Mouse (Mus musculus): ENCODE measurements around the gene Ttc24. TPM values are rescaled to one million over a fixed set of nuclear protein-coding genes. Genes with fewer than 3 reads are reported as not detected.

Ttc24 gene
- total RNA-seq, 1 experiment from 2014 or later, result not detected

DNA sequence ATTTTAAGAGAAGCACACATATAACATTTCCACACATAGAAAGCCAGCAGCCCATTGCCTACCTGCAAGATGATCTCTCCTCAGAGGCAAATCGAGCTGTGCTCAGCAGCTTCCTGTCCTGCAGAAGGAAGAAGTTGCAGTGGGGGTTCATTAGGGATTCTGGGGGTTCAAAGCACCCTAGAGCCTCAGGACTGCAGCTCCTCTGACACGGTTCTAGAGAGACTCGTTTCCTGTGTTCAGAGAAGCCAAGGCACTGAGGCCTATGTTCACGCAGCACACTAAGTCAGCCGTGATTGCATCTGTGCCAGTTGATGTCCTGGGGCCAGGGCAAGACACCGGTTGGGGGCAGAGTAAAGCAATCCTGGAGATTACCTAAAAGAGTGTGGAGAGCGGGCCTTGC, 51.3 kb downstream of the Ttc24 start:
- ATAC-seq (ENCODE audit: extremely low read depth, insufficient number of reproducible peaks, low FRiP score, poor library complexity, severe bottlenecking), result no peak

DNA sequence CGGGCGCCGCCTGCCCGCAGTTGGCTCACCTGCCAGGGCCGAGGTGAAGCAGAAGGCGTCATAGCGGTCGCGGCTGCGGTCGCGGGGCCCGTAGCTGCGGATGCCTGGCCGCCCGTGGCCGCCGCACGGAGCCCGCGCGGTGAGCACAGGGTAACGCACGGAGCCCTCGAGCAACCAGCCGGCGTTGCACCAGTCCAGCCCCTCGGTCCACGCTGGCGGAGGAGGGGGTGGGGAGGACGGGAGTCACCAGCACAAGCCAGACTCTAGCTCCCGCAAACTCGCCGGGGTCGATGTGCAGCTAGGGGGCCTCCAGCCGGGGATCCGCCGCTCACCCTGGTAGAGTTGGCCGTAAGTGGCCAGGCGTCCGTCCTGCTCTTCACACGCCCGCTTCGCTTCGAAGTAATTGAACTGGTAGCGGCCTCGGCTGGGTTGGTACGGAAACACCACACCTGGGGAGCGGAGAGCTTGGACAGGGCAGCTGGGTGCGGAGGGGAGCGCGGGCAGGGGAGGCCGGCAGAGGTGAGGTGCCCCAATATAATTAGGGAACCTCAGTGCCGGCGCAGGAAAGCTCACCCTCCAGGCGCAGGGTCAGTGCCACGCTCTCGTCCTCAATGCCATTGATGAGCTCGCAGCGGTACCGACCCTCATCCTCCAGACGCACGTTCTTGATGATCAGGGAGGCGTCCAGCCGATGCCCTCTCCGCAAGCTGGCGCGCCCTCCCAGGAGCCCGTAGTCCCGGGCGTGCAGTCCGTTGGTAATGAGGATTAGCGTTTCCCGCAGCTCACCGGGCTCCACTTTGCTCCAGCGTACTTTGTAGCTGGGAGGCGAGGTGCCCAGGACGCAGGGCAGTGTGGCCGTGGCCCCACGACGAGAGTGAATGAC, 54.7 kb downstream of the Ttc24 start:
- ATAC-seq (ENCODE audit: extremely low read depth, insufficient number of reproducible peaks, low FRiP score, poor library complexity, severe bottlenecking), result no peak

DNA sequence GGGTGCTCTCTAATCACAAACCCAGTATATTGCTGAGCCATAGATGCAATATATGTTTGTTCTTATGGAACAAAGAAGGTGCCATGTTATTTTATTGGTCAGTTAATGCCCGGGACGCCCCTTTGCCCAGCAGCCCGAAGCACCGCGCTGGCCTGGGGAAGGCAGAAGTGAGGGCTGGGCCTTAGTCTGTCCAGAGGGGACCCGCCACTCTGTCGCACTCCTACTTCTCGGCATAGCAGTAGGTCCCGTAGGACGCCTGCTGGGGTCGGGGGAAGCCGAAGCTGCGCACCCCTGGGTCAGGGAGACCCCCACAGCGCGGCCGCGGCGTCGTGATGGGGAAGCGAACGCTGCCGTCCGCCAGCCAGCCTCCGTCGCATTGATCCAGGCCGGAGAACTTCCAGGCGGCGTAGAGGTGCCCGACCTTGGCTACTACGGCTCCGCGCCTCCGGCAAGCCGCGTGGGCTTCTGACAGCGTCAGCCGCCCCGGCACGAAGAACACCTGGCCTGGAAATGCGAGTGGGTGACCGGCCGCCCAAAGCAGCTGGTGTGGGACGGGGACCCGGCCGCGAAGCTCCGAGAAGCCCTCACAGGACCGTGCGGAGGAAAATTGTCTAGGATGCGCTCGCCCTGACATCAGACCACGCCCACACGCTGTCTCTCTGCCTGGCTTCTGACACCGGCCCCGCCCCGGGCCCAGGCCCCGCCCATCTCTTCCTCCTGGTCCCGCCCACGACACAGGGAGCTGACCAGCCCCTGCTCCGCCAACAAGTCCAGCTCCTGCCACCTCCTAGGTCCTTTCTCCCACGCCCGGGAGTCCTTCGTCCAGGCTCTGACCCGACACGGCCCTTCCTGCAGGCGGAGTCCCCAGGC, 55.5 kb downstream of the Ttc24 start:
- peak; percentile 45 for ATAC-seq (ENCODE audit: extremely low read depth, insufficient number of reproducible peaks, low FRiP score, poor library complexity, severe bottlenecking)

Other genes with a start within 250 kb of the Ttc24 start
- gene Sh2d2a, start 231.5 kb downstream of the Ttc24 start, total RNA-seq (2017), result 11.8 and 14.6 TPM in 2 replicates
- gene Prcc, start 192.7 kb downstream of the Ttc24 start, total RNA-seq (2017), result 37.2 and 37.4 TPM in 2 replicates
- 78.5 and 81.7 TPM in 2 replicates for gene Hdgf, start 172.0 kb downstream of the Ttc24 start, total RNA-seq (2017)
- gene Mrpl24, start 158.8 kb downstream of the Ttc24 start, total RNA-seq (2017), result 144 and 147 TPM in 2 replicates
- 32.5 and 33.1 TPM in 2 replicates for gene Isg20l2, start 148.0 kb downstream of the Ttc24 start, total RNA-seq (2017)
- 27.9 and 37.2 TPM in 2 replicates for gene Rrnad1, start 147.6 kb downstream of the Ttc24 start, total RNA-seq (2017)
- gene Crabp2, start 129.6 kb downstream of the Ttc24 start, total RNA-seq (2017), result not detected in 2 replicates
- 0.12 TPM in 1 of 2 replicates, not detected in the other for gene Nes, start 107.2 kb downstream of the Ttc24 start, total RNA-seq (2017)
- gene Bcan, start 78.1 kb downstream of the Ttc24 start, total RNA-seq (2017), result not detected in 2 replicates
- gene Hapln2, start 50.7 kb downstream of the Ttc24 start, total RNA-seq (2017), result not detected in 2 replicates
- gene Gpatch4, start 35.2 kb downstream of the Ttc24 start, total RNA-seq (2017), result 13.5 and 14.9 TPM in 2 replicates
- 15.0 and 22.8 TPM in 2 replicates for gene Naxe, start 19.8 kb downstream of the Ttc24 start, total RNA-seq (2017)
- gene Iqgap3, start 3.7 kb upstream of the Ttc24 start, total RNA-seq (2017), result 0.12 TPM in 1 of 2 replicates, not detected in the other
- 120 and 162 TPM in 2 replicates for gene Mef2d, start 64.1 kb upstream of the Ttc24 start, total RNA-seq (2017)
- gene Rhbg, start 176.4 kb upstream of the Ttc24 start, total RNA-seq (2017), result not detected in 2 replicates
- gene Gm38392, start 208.9 kb upstream of the Ttc24 start, total RNA-seq (2017), result not detected in 2 replicates
- gene Tsacc, start 218.7 kb upstream of the Ttc24 start, total RNA-seq (2017), result 1.6 and 2.2 TPM in 2 replicates
- 73.6 and 102 TPM in 2 replicates for gene Cct3, start 218.8 kb upstream of the Ttc24 start, total RNA-seq (2017)
- gene Glmp, start 246.7 kb upstream of the Ttc24 start, total RNA-seq (2017), result 27.7 and 32.1 TPM in 2 replicates